Mouse (Mus musculus): ENCODE measurements around the gene Usp30. TPM values are rescaled to one million over a fixed set of nuclear protein-coding genes. Genes with fewer than 3 reads are reported as not detected.

The Usp30 gene
- polyA plus RNA-seq, 1 experiment from 2014 or later = 13.0 TPM

DNA sequence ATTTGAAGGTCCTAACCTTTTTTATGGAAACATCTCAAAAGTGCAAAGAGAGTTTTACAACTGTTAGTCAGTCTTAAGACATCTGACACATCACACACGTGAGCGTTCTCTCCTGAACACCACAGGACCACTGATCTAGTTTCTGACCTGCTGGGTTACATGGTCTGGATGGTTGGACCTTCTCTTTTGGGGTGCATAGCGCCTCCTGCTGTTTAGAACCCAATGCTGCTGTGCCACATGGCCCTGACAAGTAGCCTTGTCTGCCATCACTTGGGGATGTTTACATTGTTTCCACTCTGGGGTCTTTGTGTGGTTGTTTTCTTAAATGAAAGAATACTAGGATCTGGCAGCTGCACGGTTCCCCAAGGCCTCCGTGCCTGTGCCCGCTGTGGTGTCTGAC lies 48.1 kb downstream of the Usp30 start:
- WGBS = 90% methylated on average over 6 of the region's 6 CpGs
- Histone ChIP-seq H3K27ac (replicated peaks) (no peak overlapping the region), H3K9me3 (replicated peaks) (no peaks in the 10 kb centered on the region), H3K27me3 (ENCODE audit: low read depth, poor library complexity, severe bottlenecking) (no peaks in the 10 kb centered on the region), H3K36me3 (peaks cover 97% of the 10 kb centered on the region), H3K4me1 (no peaks in the 10 kb centered on the region), H3K4me3 (no peak overlapping the region)
- no peak for DNase-seq (ENCODE audit: low spot score)

- no peak for DNase-seq (ENCODE audit: low spot score)
- Histone ChIP-seq H3K4me3 (no peak overlapping the region), H3K4me1 (no peaks in the 10 kb centered on the region), H3K27ac (replicated peaks) (no peak overlapping the region), H3K27me3 (ENCODE audit: low read depth, poor library complexity, severe bottlenecking) (no peaks in the 10 kb centered on the region), H3K9me3 (replicated peaks) (no peaks in the 10 kb centered on the region), H3K36me3 (peaks cover 96% of the 10 kb centered on the region)
- 82% methylated on average over 5 of the region's 5 CpGs for whole genome bisulfite sequencing
These were observed 49.8 kb downstream of the Usp30 start for GRCm38 (mm10) chr5:114115030-114115429.

DNA sequence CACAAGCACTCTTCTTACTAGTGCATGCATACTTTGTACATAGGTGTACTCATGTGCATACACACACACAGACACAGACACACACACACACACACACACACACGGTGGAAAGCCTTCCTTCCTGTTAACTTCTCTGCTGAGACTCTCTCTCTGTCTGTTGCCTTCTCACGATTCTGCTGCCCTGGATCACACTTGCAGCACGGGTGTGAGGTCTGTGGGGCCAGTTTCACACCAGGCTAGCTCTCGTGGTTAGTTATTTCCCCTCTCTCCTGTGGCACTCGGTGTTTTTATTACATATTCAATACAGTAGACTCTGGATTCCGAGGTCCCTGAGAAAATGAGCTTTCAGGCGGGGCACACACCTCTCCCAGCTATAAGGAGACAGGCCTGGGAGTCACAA lies 51.3 kb downstream of the Usp30 start:
- 89% methylated on average over 7 of the region's 7 CpGs for WGBS
- H3K4me3 ChIP-seq = no peak overlapping the region
- H3K27ac ChIP-seq (replicated peaks) = no peak overlapping the region
- no peaks in the 10 kb centered on the region for H3K27me3 ChIP-seq (ENCODE audit: low read depth, poor library complexity, severe bottlenecking)
- no peaks in the 10 kb centered on the region for H3K9me3 ChIP-seq (replicated peaks)
- H3K36me3 ChIP-seq = peaks cover 96% of the 10 kb centered on the region
- no peaks in the 10 kb centered on the region for H3K4me1 ChIP-seq
- DNase-seq (ENCODE audit: low spot score) = no peak

- no peak for DNase-seq (ENCODE audit: low spot score)
- Histone ChIP-seq H3K36me3 (peaks cover 96% of the 10 kb centered on the region), H3K4me3 (no peak overlapping the region), H3K4me1 (no peaks in the 10 kb centered on the region), H3K9me3 (replicated peaks) (no peaks in the 10 kb centered on the region), H3K27me3 (ENCODE audit: low read depth, poor library complexity, severe bottlenecking) (no peaks in the 10 kb centered on the region), H3K27ac (replicated peaks) (no peak overlapping the region)
- WGBS = 88% methylated on average over 4 of the region's 4 CpGs
These were observed 54.5 kb downstream of the Usp30 start for GRCm38 (mm10) chr5:114119806-114120205.

GRCm38 (mm10) chr5:114126008-114126407 lies 60.7 kb downstream of the Usp30 start:
- H3K27me3 ChIP-seq (ENCODE audit: low read depth, poor library complexity, severe bottlenecking) = no peaks in the 10 kb centered on the region
- no peaks in the 10 kb centered on the region for H3K9me3 ChIP-seq (replicated peaks)
- peaks cover 54% of the 10 kb centered on the region for H3K36me3 ChIP-seq
- H3K27ac ChIP-seq (replicated peaks) = no peak overlapping the region
- H3K4me3 ChIP-seq = no peak overlapping the region
- peaks cover 34% of the 10 kb centered on the region for H3K4me1 ChIP-seq
- no peak for DNase-seq (ENCODE audit: low spot score)
- WGBS = 95% methylated on average over 3 of the region's 3 CpGs

DNA sequence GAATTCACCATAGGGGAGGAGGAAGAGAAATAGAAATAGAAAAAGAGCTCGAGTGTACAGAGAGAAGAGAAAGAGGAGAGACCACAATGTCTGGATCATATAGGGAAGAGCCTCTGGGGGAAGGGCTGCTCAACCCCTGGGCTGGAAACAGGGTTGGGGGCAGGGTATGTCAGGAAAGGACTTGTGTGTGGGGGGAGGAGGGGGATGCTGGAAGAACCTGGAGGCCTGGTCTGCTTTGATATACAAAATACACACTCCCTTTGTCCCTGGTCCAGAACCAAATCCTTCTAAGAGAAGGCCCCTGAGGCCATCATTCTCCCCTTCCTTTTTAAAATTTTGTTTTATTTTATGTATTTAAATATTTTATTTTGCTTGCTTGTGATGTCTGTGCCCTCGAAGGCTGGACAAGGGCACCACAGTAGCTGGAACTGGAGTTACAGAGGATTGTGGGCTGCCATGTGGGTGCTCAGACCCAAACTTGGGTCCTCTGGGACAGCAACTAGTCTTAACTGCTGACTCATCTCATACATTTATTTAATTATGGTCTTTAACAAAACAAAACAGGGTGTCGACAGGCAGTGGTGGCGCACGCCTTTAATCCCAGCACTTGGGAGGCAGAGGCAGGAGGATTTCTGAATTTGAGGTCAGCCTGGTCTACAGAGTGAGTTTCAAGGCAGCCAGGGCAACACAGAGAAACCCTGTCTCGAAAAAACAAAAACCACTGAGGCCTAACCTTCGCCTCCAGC lies 61.4 kb downstream of the Usp30 start:
- Histone ChIP-seq H3K27me3 (ENCODE audit: low read depth, poor library complexity, severe bottlenecking) (no peaks in the 10 kb centered on the region), H3K27ac (replicated peaks) (no peak overlapping the region), H3K36me3 (peaks cover 47% of the 10 kb centered on the region), H3K4me3 (peak overlapping the region; percentile 76), H3K4me1 (peaks cover 40% of the 10 kb centered on the region), H3K9me3 (replicated peaks) (no peaks in the 10 kb centered on the region)
- 89% methylated on average over 7 of the region's 7 CpGs for WGBS
- DNase-seq (ENCODE audit: low spot score) = no peak

GRCm38 (mm10) chr5:114127374-114128349 lies 62.4 kb downstream of the Usp30 start, which contains the start of gene Alkbh2:
Gene Alkbh2, minus strand, starts transcription at chr5:114128218.
- Histone ChIP-seq H3K9me3 (replicated peaks) (no peaks in the 10 kb centered on the region), H3K27me3 (ENCODE audit: low read depth, poor library complexity, severe bottlenecking) (no peaks in the 10 kb centered on the region), H3K27ac (replicated peaks) (peak within 1 kb of the TSS; percentile 92), H3K4me1 (peaks cover 50% of the 10 kb centered on the region), H3K4me3 (peak within 1 kb of the TSS; percentile 76), H3K36me3 (peaks cover 42% of the 10 kb centered on the region)
- peak; percentile 91 for DNase-seq (ENCODE audit: low spot score)
- WGBS = under 1% methylated on average over 69 of the region's 69 CpGs

DNA sequence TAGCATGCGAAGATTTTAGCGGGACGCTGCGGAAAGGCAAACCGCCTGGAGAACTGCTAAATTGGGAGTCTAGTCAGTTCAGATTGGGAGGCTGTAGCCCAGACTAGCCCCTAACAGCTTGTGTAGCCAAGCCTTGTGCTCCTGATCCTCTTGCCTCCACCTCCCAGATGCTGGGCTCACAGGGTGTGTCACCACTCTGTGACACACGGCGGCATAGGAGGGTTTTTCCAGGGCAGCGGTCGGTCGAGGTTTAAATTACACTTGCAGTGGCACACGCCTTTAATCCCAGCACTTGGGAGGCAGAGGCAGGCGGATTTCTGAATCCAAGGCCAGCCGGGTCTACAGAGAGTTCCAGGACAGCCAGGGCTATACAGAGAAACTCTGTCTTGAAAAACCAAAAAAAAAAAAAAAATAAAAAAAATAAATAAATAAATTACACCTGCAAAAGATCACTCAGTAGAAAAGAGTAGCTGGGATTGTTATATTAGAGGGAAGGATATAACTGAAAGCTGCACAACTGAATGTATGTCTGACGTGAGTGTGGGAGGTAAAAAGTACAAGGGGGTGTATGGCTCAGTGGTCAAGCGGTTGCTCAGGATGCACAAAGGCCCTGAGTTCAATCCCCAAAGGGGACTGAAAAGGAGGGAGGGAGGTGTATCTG lies 64.4 kb downstream of the Usp30 start:
- Histone ChIP-seq H3K27me3 (ENCODE audit: low read depth, poor library complexity, severe bottlenecking) (no peaks in the 10 kb centered on the region), H3K36me3 (peaks cover 40% of the 10 kb centered on the region), H3K4me3 (peak overlapping the region; percentile 91), H3K4me1 (peaks cover 65% of the 10 kb centered on the region), H3K27ac (replicated peaks) (peak overlapping the region; percentile 89; the same call in 1 of the 2 replicates), H3K9me3 (replicated peaks) (no peaks in the 10 kb centered on the region)
- WGBS = 79% methylated on average over 15 of the region's 15 CpGs
- DNase-seq (ENCODE audit: low spot score) = no peak

- Histone ChIP-seq H3K27me3 (ENCODE audit: low read depth, poor library complexity, severe bottlenecking) (no peaks in the 10 kb centered on the region), H3K36me3 (peaks cover 39% of the 10 kb centered on the region), H3K4me3 (peak within 1 kb of the TSS; percentile 91), H3K27ac (replicated peaks) (peak within 1 kb of the TSS; percentile 89), H3K9me3 (replicated peaks) (no peaks in the 10 kb centered on the region), H3K4me1 (peaks cover 65% of the 10 kb centered on the region)
- under 1% methylated on average over 29 of the region's 29 CpGs for WGBS
- peak; percentile 69 for DNase-seq (ENCODE audit: low spot score)
These were observed 64.9 kb downstream of the Usp30 start, which contains the start of gene Ung for GRCm38 (mm10) chr5:114130211-114130605. Gene Ung, plus strand, starts transcription at chr5:114130386.

GRCm38 (mm10) chr5:114130698-114131520 lies 65.6 kb downstream of the Usp30 start:
- under 1% methylated on average over 87 of the region's 87 CpGs for WGBS

GRCm38 (mm10) chr5:114131521-114131840 lies 66.2 kb downstream of the Usp30 start:
- Histone ChIP-seq H3K4me3 (peak overlapping the region; percentile 91), H3K9me3 (replicated peaks) (no peaks in the 10 kb centered on the region), H3K27me3 (ENCODE audit: low read depth, poor library complexity, severe bottlenecking) (no peaks in the 10 kb centered on the region), H3K27ac (replicated peaks) (peak overlapping the region; percentile 89), H3K36me3 (peaks cover 40% of the 10 kb centered on the region), H3K4me1 (peaks cover 62% of the 10 kb centered on the region)
- no peak for DNase-seq (ENCODE audit: low spot score)
- WGBS = 3% methylated on average over 15 of the region's 15 CpGs

More at GRCm38 (mm10) chr5:114130698-114131520, 65.6 kb downstream of the Usp30 start:
- Histone ChIP-seq H3K9me3 (replicated peaks) (no peaks in the 10 kb centered on the region), H3K4me3 (peak overlapping the region; percentile 91), H3K36me3 (peaks cover 39% of the 10 kb centered on the region), H3K27me3 (ENCODE audit: low read depth, poor library complexity, severe bottlenecking) (no peaks in the 10 kb centered on the region), H3K4me1 (peaks cover 65% of the 10 kb centered on the region), H3K27ac (replicated peaks) (peak overlapping the region; percentile 89)
- DNase-seq (ENCODE audit: low spot score) = peak; percentile 95

DNA sequence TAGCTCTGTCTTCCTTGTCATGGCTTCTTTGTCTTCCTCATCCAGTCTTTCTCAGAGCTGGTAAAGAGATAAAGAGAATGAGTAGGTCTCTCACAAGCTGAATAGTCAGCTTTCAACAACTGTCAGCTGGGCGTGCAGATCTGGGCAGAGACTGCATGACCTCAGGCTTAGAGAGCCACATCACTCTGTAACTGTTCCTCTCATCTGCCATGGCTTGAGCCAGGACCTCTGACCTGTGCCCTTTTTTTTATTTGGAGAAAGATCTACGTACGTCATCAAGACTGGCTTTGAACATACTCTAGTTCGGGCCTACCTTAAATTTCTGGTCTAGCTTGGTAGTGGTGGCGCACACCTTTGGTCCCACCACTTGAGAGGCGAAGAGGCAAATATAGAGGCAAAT lies 67.6 kb downstream of the Usp30 start:
- Histone ChIP-seq H3K27ac (replicated peaks) (no peak overlapping the region), H3K4me1 (peaks cover 49% of the 10 kb centered on the region), H3K9me3 (replicated peaks) (no peaks in the 10 kb centered on the region), H3K36me3 (peaks cover 53% of the 10 kb centered on the region), H3K27me3 (ENCODE audit: low read depth, poor library complexity, severe bottlenecking) (no peaks in the 10 kb centered on the region), H3K4me3 (peak overlapping the region; percentile 91)
- DNase-seq (ENCODE audit: low spot score) = no peak
- 81% methylated on average over 6 of the region's 6 CpGs for WGBS
